Mouse (Mus musculus) brown adipose tissue, adult 24 weeks (tissue): ENCODE data around the gene Taf5. TPM values are rescaled to one million over a fixed set of nuclear protein-coding genes. Genes with fewer than 3 reads are reported as not detected.
A peak's percentile ranks its signal among the peaks of the same experiment; 100 is the strongest.

Experiments used
- H3K27ac ChIP-seq: fragments of 200-500 bp; replicated peaks from 2 replicates; pipeline ENCODE4 v1.5.1; 2012; ENCODE audit warnings: low read depth, mild to moderate bottlenecking, low read length
- H3K4me1 ChIP-seq: fragments of 200-500 bp; 2 replicates; pipeline ENCODE4 v1.6.1; 2012; ENCODE audit warnings: low read length, mixed read lengths; ENCODE audit not compliant: control insufficient read depth, insufficient read depth, insufficient read length
- H3K4me3 ChIP-seq: fragments of 200-500 bp; 2 replicates; pipeline ENCODE4 v1.5.1; 2012; ENCODE audit warnings: low read depth, mild to moderate bottlenecking, low read length, moderate library complexity; ENCODE audit not compliant: insufficient read depth
- polyA plus RNA-seq: library from polyadenylated mRNA; stranded (reverse); fragments of >200 nt; gene quantifications from 2 replicates; pipeline ENCODE4 v1.2.4, GENCODE M21; 2012; ENCODE audit not compliant: missing spikeins, insufficient read depth, insufficient read length

Gene Taf5
- polyA plus RNA-seq, 1 experiment, result 2.2 TPM

DNA sequence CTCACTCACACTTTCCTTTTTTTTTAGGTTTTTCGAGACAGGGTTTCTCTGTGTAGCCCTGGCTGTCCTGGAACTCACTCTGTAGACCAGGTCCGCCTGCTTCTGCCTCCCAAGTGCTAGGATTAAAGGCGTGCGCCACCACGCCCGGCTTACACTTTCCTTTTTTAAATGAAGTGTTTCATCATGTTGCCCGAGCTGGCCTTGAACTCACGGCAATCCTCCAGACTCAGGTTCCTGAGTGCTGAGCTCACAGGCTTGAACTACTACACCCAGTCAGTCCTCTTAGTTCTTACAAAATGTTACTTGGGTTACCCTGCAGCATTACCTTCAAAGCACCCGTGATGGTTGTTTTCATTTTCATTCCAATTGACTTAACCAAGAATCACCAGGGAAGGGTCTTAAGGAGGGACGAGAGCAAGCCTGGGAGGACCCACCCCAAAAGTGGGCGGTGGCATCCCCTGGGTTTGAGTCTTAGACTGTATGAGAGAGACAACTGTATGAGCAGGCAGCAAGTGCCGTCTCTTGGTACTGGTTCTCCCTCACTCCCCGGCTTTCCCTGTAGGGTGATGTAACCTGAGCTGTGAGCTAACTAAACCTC lies 20.2 kb upstream of the Taf5 start:
- no peak overlapping the region for H3K27ac ChIP-seq
- 0 out of 2 replicates have a peak, but pooled peaks cover 2% of the 10 kb centered on the region for H3K4me1 ChIP-seq
- H3K4me3 ChIP-seq, result no peak overlapping the region

DNA sequence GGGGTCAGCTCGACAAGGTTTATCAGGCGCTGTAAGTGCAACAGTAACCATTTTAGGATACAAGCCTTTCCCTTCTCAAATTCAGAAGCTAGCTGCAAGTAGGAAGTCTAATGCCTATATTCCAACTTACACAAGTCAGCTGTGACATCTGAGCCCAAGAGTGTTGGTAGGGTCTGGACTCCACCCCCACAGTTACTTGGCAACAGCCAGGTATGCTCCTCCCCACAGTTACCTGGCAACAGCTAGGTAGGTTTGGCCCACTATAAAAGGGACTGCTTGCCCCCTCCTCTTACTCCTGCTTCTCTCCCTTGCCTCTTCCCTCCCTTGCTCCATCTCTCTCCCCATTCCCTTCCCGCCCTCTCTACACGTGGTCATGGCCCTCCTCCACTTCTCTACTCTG lies 18.5 kb upstream of the Taf5 start:
- Histone ChIP-seq H3K4me3 (no peak overlapping the region), H3K27ac (no peak overlapping the region)

DNA sequence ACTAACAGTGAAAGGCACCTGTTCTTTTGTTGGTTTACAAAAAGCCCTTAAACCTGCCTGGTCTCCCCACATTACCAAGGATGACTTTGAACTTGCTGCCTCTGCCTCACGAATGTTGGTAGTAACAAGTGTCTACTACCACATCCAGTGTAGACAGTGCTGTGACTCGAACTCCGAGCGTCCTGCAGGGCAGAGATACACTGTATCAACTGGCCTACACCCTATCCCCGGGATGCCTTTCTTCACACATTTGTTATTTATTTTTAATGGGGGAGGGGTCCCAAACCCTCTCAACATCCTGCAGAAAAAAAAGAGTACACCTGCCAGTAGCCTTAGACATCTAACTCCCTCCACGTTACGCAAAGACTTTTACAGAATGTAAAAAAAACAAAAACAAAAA lies 17.7 kb upstream of the Taf5 start:
- no peak overlapping the region for H3K27ac ChIP-seq
- peak overlapping the region; percentile 95 for H3K4me3 ChIP-seq
- H3K4me1 ChIP-seq, result 0 out of 2 replicates have a peak, but pooled peaks cover 2% of the 10 kb centered on the region

More for the DNA sequence above, 18.5 kb upstream of the Taf5 start:
- H3K4me1 ChIP-seq, result 0 out of 2 replicates have a peak, but pooled peaks cover 2% of the 10 kb centered on the region

DNA sequence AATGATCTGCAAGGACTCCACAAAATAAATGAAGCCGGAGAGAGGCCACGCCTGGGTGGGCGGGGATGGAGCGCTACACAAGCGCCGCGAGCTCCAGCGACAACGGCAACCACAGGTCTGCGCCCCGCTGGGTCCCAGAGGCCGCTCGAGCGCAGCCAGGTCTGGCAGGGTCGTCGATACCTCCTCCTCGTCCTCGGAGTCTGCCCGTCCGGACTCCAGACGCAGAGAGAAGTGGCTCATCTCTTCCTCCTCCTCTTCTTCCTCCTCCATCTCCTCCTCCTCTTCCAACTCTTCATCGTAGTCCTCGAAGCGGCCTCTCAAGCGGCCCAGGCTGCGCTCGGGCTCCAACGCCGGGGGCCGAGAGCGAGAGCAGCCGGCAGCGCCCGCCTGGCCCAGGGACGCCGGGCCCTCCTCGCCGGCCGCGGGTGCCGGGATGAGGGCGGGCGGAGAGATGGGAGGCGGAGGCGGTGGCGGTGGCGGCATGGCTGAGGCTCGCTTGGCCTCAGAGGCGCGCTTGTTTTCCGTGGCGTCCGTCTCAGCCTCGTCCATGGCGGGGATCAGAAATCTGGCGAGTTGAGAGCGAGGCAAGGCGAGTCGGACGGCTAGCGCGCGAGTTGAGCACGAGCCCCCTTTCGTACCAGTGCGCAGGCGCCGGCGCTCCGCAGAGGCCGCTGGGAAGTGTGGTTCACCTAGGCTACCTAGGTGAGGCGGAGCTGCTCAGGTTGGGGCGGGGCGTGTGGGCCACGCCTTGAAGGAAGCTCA lies 17.1 kb upstream of the Taf5 start, which contains the start of gene Pcgf6:
TSS of gene Pcgf6 (minus strand) at position 636 of the 762 bp plus-strand sequence.
- H3K4me3 ChIP-seq, result peak within 1 kb of the TSS; percentile 95
- H3K27ac ChIP-seq, result no peak within 1 kb of the TSS
- 0 out of 2 replicates have a peak, but pooled peaks cover 2% of the 10 kb centered on the region for H3K4me1 ChIP-seq

DNA sequence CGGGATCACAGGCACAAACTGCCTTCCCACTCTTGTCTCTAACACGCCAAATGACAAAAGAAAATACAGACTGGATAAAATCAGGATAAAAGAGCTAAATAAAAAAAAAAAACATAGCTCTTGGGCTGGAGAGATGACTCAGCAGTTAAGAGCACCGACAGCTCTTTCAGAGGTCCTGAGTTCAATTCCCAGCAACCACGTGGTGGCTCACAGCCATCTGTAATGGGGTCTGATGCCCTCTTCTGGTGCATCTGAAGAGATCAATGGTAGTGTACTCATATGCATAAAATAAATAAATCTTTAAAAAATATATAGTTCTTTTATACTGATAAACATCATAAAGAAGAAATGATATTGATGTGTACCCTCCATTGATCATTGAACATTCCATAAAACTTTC lies 14.6 kb upstream of the Taf5 start:
- H3K27ac ChIP-seq, result no peak overlapping the region
- H3K4me1 ChIP-seq, result 0 out of 2 replicates have a peak, but pooled peaks cover 2% of the 10 kb centered on the region
- H3K4me3 ChIP-seq, result no peak overlapping the region

DNA sequence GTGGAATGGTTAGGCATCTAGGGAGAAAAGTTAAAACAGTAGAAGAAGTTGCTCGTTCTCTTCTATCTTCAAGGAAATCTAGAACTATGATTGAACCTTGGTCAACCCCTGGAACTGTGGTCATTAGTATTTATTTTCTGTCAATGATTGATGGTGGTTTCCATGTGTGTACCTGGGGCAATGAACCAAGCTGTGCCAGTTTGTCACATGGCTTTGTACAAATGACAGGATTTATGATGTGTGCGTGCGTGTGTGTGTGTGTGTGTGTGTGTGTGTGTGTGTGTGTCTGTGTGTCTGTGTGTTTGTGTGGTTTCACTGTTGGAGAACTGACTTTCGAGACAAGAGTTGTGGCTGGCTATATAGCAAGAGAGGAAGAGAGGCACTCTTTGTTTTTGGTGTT lies 14.1 kb upstream of the Taf5 start:
- no peak overlapping the region for H3K4me3 ChIP-seq
- no peak overlapping the region for H3K27ac ChIP-seq
- 0 out of 2 replicates have a peak, but pooled peaks cover 2% of the 10 kb centered on the region for H3K4me1 ChIP-seq

DNA sequence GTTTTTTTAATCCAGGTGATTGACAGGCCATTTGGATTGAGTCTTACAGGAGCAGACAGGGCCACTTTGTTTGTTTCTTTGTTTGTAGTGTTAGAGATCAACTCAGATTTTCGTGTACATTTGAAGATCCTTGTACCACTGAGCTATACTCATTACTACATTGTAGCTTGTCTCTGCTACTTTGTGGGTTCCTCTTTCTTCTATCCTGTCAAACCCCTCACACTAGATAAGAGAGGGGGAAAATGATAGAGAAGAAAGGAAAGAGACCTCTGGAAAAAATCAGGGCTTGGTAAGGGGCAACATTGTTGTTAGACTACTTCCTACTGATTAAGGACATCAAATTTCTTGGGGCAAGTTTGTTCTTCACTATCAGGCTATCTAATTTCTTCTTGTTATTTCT lies 9.9 kb upstream of the Taf5 start:
- H3K27ac ChIP-seq, result no peak overlapping the region
- no peaks in the 10 kb centered on the region for H3K4me1 ChIP-seq
- H3K4me3 ChIP-seq, result no peak overlapping the region

DNA sequence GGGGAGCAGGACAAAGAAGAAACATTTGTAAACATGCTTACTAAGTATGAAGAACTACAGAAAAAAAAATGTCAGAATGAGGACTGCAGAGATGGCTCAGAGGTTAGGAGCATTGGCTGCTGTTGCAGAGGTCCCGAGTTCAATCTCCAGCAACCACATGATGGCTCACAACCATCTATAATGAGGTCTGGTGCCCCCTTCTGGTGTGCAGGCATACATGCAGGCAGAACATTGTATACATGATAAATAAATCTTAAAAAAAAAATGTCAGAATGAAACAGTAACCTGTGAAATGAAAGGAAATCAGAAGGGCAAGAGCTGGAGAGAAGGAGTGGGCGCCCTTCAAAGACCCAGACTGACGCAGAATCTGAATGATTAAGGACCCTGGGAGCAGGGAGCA lies 1.7 kb upstream of the Taf5 start:
- Histone ChIP-seq H3K27ac (no peak overlapping the region), H3K4me3 (no peak overlapping the region), H3K4me1 (no peaks in the 10 kb centered on the region)

DNA sequence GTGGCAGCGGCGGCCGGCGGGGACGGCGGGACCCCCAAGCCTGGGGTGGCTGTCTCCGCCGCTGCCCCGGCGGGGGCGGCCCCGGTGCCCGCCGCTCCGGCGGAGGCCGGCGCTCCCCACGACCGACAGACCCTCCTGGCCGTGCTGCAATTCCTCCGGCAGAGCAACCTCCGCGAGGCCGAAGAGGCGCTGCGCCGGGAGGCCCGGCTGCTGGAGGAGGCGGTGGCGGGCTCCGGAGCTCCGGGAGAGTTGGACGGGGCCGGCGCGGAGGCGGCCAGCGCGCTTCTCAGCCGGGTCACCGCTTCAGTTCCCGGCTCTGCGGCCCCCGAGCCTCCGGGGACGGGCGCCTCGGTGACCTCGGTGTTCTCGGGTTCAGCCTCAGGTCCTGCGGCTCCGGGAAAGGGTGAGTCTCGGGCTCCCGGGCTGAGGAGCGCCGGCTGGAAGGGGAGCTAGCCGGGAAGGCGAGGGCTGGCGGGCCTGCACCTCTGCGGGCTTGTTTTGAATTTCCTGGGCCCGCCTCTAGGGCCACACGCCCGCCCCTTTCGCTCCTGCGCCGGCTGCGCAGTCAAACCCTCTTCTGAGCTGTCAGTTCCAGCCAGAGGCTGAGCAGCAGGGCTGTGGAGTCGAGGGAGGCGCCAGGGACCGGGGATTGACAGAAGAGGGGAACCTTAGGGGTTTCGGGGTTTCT lies 522 bp downstream of the Taf5 start:
- H3K4me3 ChIP-seq, result peak overlapping the region; percentile 99
- H3K4me1 ChIP-seq, result no peaks in the 10 kb centered on the region
- 0 out of 2 replicates have a peak overlapping the region, but pooled peaks have one; percentile 27 for H3K27ac ChIP-seq

DNA sequence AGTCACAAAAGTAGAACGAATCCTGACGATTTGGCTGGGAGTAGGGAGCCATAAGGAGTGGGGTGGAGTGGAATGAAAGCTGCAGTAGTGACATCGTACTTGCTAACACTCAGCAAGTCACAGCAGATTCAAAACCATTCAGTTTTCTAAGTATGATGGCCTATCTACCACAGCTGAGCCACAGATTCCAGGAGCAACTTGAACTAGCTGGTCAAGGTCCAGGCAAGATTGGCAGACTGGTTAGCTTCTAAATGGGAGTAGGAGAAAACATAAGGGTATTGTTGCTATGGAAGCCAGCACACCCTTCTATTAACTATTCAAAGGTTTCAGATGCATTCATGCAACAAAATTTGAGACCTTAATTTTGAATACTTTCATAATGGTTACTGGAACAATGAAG lies 20.7 kb downstream of the Taf5 start:
- Histone ChIP-seq H3K4me1 (0 out of 2 replicates have a peak, but pooled peaks cover 2% of the 10 kb centered on the region), H3K4me3 (no peak overlapping the region)

DNA sequence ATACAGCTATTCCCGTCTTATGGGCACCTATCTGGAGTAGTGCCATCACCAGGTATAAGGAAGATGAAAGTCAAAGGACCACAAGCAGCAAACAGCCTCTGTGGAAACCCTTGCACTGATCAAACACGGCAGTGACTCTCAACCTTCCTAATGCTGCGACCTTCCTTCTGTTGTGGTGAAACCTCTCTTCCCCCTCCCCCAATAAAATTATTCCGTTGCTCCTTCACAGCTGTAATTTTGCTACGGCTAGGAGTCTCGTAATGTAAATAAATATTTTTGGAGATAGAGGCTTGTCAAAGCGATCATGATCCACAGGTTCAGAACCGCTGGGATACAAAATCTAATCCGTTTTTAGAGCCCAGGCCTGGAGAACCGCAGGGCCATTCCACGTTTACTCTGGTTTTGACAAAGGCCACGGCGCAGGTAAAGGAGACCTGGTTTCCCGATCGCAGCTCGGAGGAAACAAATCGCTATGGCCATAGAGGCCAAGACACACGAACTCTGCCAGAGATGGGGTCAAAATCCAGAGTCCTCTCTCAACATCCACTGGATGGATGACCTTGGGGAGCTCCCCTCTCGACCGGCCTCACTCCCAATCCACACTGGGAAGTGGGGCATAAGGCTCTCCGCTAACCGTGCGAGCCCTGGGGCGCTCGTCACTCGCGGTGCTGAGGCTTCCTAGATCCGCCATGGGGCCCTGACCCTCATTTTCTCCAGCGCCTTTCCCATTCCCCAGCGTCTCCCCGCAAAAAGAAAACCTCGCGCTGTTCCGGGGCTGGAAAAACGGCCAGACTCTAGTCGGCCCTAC lies 22.4 kb downstream of the Taf5 start:
- Histone ChIP-seq H3K27ac (peak overlapping the region; percentile 97), H3K4me3 (peak overlapping the region; percentile 69), H3K4me1 (0 out of 2 replicates have a peak, but pooled peaks cover 2% of the 10 kb centered on the region)

More for the DNA sequence above, 20.7 kb downstream of the Taf5 start:
- no peak overlapping the region for H3K27ac ChIP-seq

DNA sequence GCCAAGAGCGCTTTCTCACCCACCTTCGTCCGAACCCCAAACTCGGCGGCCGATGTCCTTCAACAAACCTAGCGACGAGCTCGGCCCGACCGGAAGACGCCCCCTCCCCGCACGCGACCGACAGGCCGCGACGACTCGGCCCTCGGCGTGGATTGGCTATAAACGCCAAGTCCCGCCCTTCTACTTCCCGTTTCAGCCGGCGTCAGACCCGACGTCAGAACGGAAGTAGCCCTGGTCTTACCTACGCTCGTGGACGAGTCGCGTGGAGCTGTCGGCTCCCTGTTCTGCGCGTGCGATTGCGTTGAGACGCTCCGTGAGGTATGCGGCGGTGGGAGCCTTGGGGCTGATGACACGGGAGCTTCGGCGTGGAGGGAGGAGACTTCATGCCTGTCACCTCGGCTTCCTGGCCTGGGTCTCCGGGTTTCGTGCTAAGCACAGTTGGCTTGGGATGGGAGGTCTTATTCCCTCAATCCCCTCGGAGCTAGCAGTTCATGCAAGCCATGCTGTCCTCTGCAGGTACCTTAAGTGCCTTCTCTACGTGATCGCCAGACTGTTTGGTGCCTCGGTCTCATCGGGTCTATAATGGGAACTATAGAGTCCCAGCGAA lies 23.1 kb downstream of the Taf5 start, which contains the start of the genes Usmg5 and Pdcd11:
TSS of gene Usmg5 (minus strand) at position 98 of the 607 bp plus-strand sequence.
TSS of gene Pdcd11 (plus strand) at position 219 of the 607 bp plus-strand sequence.
- Histone ChIP-seq H3K4me3 (peak within 1 kb of the TSS; percentile 69), H3K27ac (peak within 1 kb of the TSS; percentile 97), H3K4me1 (0 out of 2 replicates have a peak, but pooled peaks cover 2% of the 10 kb centered on the region)

DNA sequence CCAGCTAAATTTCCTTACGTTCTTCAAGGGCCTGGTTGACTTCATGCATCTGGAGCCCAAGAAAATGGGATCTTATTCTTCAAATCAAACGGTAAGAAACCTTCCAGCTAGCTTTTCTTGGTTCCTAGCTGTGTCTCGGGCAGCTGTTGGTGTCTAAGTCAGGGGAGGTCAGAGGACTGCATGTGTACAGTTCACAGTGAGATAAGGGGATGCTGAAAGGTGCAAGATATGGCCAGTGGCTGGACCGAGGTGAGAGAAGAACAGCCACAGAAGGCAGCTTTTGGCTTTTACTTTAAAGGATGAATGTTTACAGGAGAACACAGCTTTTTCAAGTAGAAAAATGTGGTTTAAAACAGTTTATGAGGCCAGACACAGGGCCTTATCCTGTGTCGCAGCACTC lies 33.5 kb downstream of the Taf5 start:
- H3K27ac ChIP-seq, result no peak overlapping the region
- H3K4me3 ChIP-seq, result no peak overlapping the region
- no peaks in the 10 kb centered on the region for H3K4me1 ChIP-seq

DNA sequence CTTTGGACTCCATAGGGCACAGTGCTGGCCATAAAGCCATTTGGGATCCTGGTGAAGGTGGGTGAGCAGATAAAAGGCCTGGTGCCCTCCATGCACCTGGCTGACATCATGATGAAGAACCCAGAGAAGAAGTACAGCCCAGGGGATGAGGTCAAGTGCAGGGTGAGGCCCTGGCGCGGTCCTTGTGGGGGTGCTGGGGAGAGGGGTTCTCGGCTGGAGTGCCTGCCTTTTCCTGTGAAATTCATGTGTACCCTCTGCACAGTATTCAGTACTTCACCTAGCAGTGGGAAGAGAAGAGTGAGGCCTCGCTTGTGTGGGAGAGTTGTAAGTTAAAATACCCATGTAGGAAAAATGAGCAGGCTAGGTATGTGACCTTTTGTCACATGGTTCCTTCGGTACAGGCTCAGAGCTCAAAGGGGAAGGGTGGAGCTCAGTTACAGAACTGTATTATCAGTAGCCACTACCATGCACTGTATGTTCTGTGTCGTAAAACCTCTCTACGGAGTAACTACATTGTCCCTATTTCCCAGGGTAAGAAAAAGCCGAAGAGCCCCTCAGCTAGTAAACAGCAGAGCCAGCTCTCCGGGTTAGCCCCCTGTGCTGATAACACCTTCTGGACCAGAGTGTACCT lies 37.2 kb downstream of the Taf5 start:
- Histone ChIP-seq H3K27ac (no peak overlapping the region), H3K4me3 (no peak overlapping the region), H3K4me1 (no peaks in the 10 kb centered on the region)
